Mouse (Mus musculus): ENCODE data around the gene Il22ra2. TPM values are rescaled to one million over a fixed set of nuclear protein-coding genes. Genes with fewer than 3 reads are reported as not detected.

The Il22ra2 gene
- total and polyA plus RNA-seq, 3 experiments, result 0.13 TPM; not detected in 2

- H3K9me3 ChIP-seq (replicated peaks; ENCODE audit: low read length), result no peaks in the 10 kb centered on the region
- peaks cover 6% of the 10 kb centered on the region for H3K79me2 ChIP-seq (replicated peaks; ENCODE audit: control insufficient read depth, extremely low read depth, insufficient read depth, poor library complexity, severe bottlenecking)
- H3K27ac ChIP-seq (ENCODE audit: insufficient read depth, low read depth), result peak within 1 kb of the TSS; percentile 80
- H3K9ac ChIP-seq (ENCODE audit: insufficient read depth, low read depth), result peak within 1 kb of the TSS; percentile 60
- dilution Hi-C loops (cut with MboI; ENCODE audit: extremely low pct_ligation_motif_present, extremely low pct_unique_long_range_greater_than_20kb, low sequenced_read_pairs) (no loop called here), in situ Hi-C loops (cut with MboI; ENCODE audit: low pct_ligation_motif_present, low pct_unique_long_range_greater_than_20kb, low sequenced_read_pairs) (loop anchor here (10.0 kb wide), 1 partner anchor 57 kb away; no protein-coding TSS in a partner anchor)
- TF ChIP-seq USF2 (conservative IDR thresholded peaks at IDR 0.05; ENCODE audit: low read depth, low read length), result no peak
- TF ChIP-seq JUN (IDR thresholded peaks at IDR 0.05; ENCODE audit: insufficient read depth, low read depth, low read length), result no peak
- peak; percentile 46 for TF ChIP-seq NRF1 (IDR thresholded peaks at IDR 0.05; ENCODE audit: low read depth, low read length)
- peak; percentile 73 for TF ChIP-seq POLR2AphosphoS2 (IDR thresholded peaks at IDR 0.05; ENCODE audit: low read depth, low read length)
- TF ChIP-seq SIN3A (IDR thresholded peaks at IDR 0.05; ENCODE audit: low read length), result peak; percentile 55
- peak; percentile 87 for TF ChIP-seq IRF4 (IDR thresholded peaks at IDR 0.05; ENCODE audit: low read depth, low read length)
- TF ChIP-seq MAFK (IDR thresholded peaks at IDR 0.05; ENCODE audit: insufficient replicate concordance, low read length), result peak; percentile 53; the same call in 1 of the 2 replicates
- no peak for TF ChIP-seq PAX5 (IDR thresholded peaks at IDR 0.05; ENCODE audit: low read length)
- no peak for TF ChIP-seq ZNF384 (IDR thresholded peaks at IDR 0.05; ENCODE audit: low read depth, low read length)
- peak; percentile 65 for TF ChIP-seq HCFC1 (IDR thresholded peaks at IDR 0.05; ENCODE audit: low read depth, low read length)
- TF ChIP-seq RCOR1 (conservative IDR thresholded peaks at IDR 0.05; ENCODE audit: low read depth, low read length), result no peak
- no peak for TF ChIP-seq USF1 (IDR thresholded peaks at IDR 0.05; ENCODE audit: low read depth, low read length)
- TF ChIP-seq UBTF (IDR thresholded peaks at IDR 0.05; ENCODE audit: low read depth, low read length), result peak; percentile 90
- peak; percentile 75 for TF ChIP-seq TCF12 (IDR thresholded peaks at IDR 0.05; ENCODE audit: low read depth, low read length)
- 0 out of 2 replicates have a peak, but pooled peaks have one; percentile 38 for TF ChIP-seq BHLHE40 (IDR thresholded peaks at IDR 0.05; ENCODE audit: low read depth, low read length)
- TF ChIP-seq MYC (IDR thresholded peaks at IDR 0.05; ENCODE audit: low read depth, low read length), result 0 out of 2 replicates have a peak, but pooled peaks have one; percentile 11
- 0 out of 2 replicates have a peak, but pooled peaks have one; percentile 45 for TF ChIP-seq KAT2A (IDR thresholded peaks at IDR 0.05; ENCODE audit: insufficient replicate concordance, low read length)
- TF ChIP-seq SMC3 (IDR thresholded peaks at IDR 0.05; ENCODE audit: low read depth, low read length), result no peak
- TF ChIP-seq CHD2 (IDR thresholded peaks at IDR 0.05; ENCODE audit: low read length), result no peak; the same call in 1 of the 2 replicates
- TF ChIP-seq ELF1 (IDR thresholded peaks at IDR 0.05; ENCODE audit: low read depth, low read length), result peak; percentile 16; the same call in 1 of the 2 replicates
- no peak for TF ChIP-seq ZC3H11A (IDR thresholded peaks at IDR 0.05; ENCODE audit: low read depth, low read length)
- no peak for TF ChIP-seq GABPA (IDR thresholded peaks at IDR 0.05; ENCODE audit: insufficient replicate concordance, low read depth, low read length)
- 0 out of 2 replicates have a peak, but pooled peaks have one; percentile 49 for TF ChIP-seq CHD1 (IDR thresholded peaks at IDR 0.05; ENCODE audit: low read depth, low read length)
- no peak for TF ChIP-seq EP300 (IDR thresholded peaks at IDR 0.05; ENCODE audit: low read length)
- TF ChIP-seq NELFE (IDR thresholded peaks at IDR 0.05; ENCODE audit: low read depth, low read length), result peak; percentile 75
- TF ChIP-seq POLR2A (IDR thresholded peaks at IDR 0.05; ENCODE audit: low read depth, low read length), result peak; percentile 86
- TF ChIP-seq JUND (conservative IDR thresholded peaks at IDR 0.05; ENCODE audit: low read depth, low read length), result no peak
- no peak for TF ChIP-seq ZKSCAN1 (IDR thresholded peaks at IDR 0.05; ENCODE audit: borderline replicate concordance, low read depth, low read length)
- TF ChIP-seq MXI1 (IDR thresholded peaks at IDR 0.05; ENCODE audit: low read depth, low read length), result peak; percentile 60
- no peak for TF ChIP-seq E2F4 (IDR thresholded peaks at IDR 0.05; ENCODE audit: insufficient replicate concordance, low read depth, low read length)
- TF ChIP-seq TBP (conservative IDR thresholded peaks at IDR 0.05; ENCODE audit: low read depth, low read length), result peak; percentile 95; the same call in 1 of the 2 replicates
- TF ChIP-seq ZMIZ1 (IDR thresholded peaks at IDR 0.05; ENCODE audit: low read depth, low read length), result peak; percentile 77
- TF ChIP-seq MAZ (IDR thresholded peaks at IDR 0.05; ENCODE audit: low read depth, low read length), result no peak
- peak; percentile 51 for TF ChIP-seq ETS1 (conservative IDR thresholded peaks at IDR 0.05; ENCODE audit: low read depth, low read length)
- TF ChIP-seq CTCF (conservative IDR thresholded peaks at IDR 0.05 in 1 of 2, IDR thresholded peaks at IDR 0.05 in 1 of 2; ENCODE audit: low read depth in 2 of 2, low read length in 2 of 2), result no peak
- TF ChIP-seq MAX (IDR thresholded peaks at IDR 0.05; ENCODE audit: low read length), result peak; percentile 41; the same call in 1 of the 2 replicates
- TF ChIP-seq RAD21 (IDR thresholded peaks at IDR 0.05; ENCODE audit: low read depth, low read length), result no peak
- TF ChIP-seq MEF2A (IDR thresholded peaks at IDR 0.05; ENCODE audit: borderline replicate concordance, low read depth, low read length), result 0 out of 2 replicates have a peak, but pooled peaks have one; percentile 36
- H3K4me3 ChIP-seq (replicated peaks in 1 of 3; ENCODE audit: low read depth in 2 of 3, low read length in 2 of 3, poor library complexity in 1 of 3), result peak within 1 kb of the TSS; percentile 60 to 81 (median 71)
- peaks cover 12 to 66% of the 10 kb centered on the region in 2 experiments for H3K4me1 ChIP-seq (ENCODE audit: control insufficient read depth in 1 of 2, insufficient read depth in 2 of 2)
- no peaks in the 10 kb centered on the region for H3K27me3 ChIP-seq (replicated peaks)
- peak; percentile 99 for DNase-seq (ENCODE audit: extremely low read depth)
- peak within 1 kb of the TSS; percentile 88 for H3K4me2 ChIP-seq (ENCODE audit: insufficient read depth, low read depth, poor library complexity, severe bottlenecking)
- H3K36me3 ChIP-seq (replicated peaks in 1 of 2; ENCODE audit: control insufficient read depth in 1 of 2, insufficient read depth in 1 of 2, low read length in 1 of 2), result peaks cover 0 to 17% of the 10 kb centered on the region in 2 experiments
Observed at GRCm38 (mm10) chr10:19591641-19592441, 30.0 kb upstream of the Il22ra2 start, which contains the start of gene Ifngr1. Gene Ifngr1 (plus strand): TSS chr10:19591949.

Data from CH12.LX (cell line).